Mouse (Mus musculus) small intestine, adult 2 months (tissue): ENCODE measurements around the gene Tal1.

Experiments used
- CTCF ChIP-seq: fragments of 200-500 bp; IDR thresholded peaks from 2 replicates; pipeline ENCODE4 v1.5.1; 2012; ENCODE audit warnings: low read depth, mild to moderate bottlenecking, control low read depth, inconsistent platforms, low read length, moderate library complexity, mixed read lengths; ENCODE audit not compliant: insufficient replicate concordance, insufficient read length; ENCODE audit errors: extremely low read depth
- POLR2A ChIP-seq: fragments of 200-500 bp; IDR thresholded peaks from 2 replicates; pipeline ENCODE4 v1.6.1; 2012; ENCODE audit warnings: low read depth, mild to moderate bottlenecking, control low read depth, inconsistent platforms, low read length, moderate library complexity

- no peak for TF ChIP-seq POLR2A
- no peak for TF ChIP-seq CTCF
Observed at GRCm38 (mm10) chr4:115056921-115057673, 871 bp downstream of the Tal1 start.
